Comparison of ENCODE assay signal across 7 mouse cellular contexts in genomic region chr10:59920485-59920809, GRCm38 (mm10). TPM values are rescaled to one million over a fixed set of nuclear protein-coding genes. Genes with fewer than 3 reads are reported as not detected.
DNase-seq lines count a peak whose midpoint lies in the region; ATAC-seq and TF ChIP-seq lines count a peak whose summit lies in the region.

No protein-coding gene starts in this region.

- H3K4me3 ChIP-seq in lung, embryonic 16.5 days (ENCODE audit: low read length): peak overlapping the region; percentile 47
- H3K4me3 ChIP-seq in intestine, postnatal 0 days (ENCODE audit: low read depth, low read length): peak overlapping the region; percentile 22
- peak overlapping the region; percentile 55 for H3K4me3 ChIP-seq in olfactory bulb, adult 2 months (ENCODE audit: insufficient read depth, low read depth, low read length)

- no peak for TF ChIP-seq POLR2A in olfactory bulb, adult 2 months (IDR thresholded peaks at IDR 0.05; ENCODE audit: insufficient read depth, low read depth, low read length)

- H3K27ac ChIP-seq in lung, embryonic 16.5 days (ENCODE audit: low read length): peak overlapping the region; percentile 58
- H3K27ac ChIP-seq in intestine, postnatal 0 days (ENCODE audit: low read depth, low read length): peak overlapping the region; percentile 84
- peak overlapping the region; percentile 76 for H3K27ac ChIP-seq in olfactory bulb, adult 2 months (ENCODE audit: insufficient read depth, low read depth, low read length)

- ATAC-seq in lung, embryonic 16.5 days (ENCODE audit: low read depth): no peak
- peak; percentile 27 for ATAC-seq in erythroblast, adult 5-6 weeks (replicated peaks; ENCODE audit: low FRiP score, poor library complexity, severe bottlenecking)
- no peak for ATAC-seq in intestine, postnatal 0 days

- peaks cover 49% of the 10 kb centered on the region for H3K4me1 ChIP-seq in lung, embryonic 16.5 days (replicated peaks; ENCODE audit: control insufficient read depth, insufficient read depth, low read length)
- peaks cover 14% of the 10 kb centered on the region for H3K4me1 ChIP-seq in intestine, postnatal 0 days (replicated peaks; ENCODE audit: control insufficient read depth, insufficient read depth, low read length)
- peaks cover 29% of the 10 kb centered on the region for H3K4me1 ChIP-seq in olfactory bulb, adult 2 months (ENCODE audit: control insufficient read depth, insufficient read depth, low read length)

- no peak for DNase-seq in lung, postnatal 14 days
- DNase-seq in cerebellum, adult 8-10 months: no peak
- no peak for DNase-seq in left cerebral cortex, postnatal 4 days

- no peaks in the 10 kb centered on the region for H3K9me3 ChIP-seq in lung, embryonic 16.5 days (ENCODE audit: control insufficient read depth, low read length)
- H3K9me3 ChIP-seq in intestine, postnatal 0 days (ENCODE audit: control insufficient read depth): no peaks in the 10 kb centered on the region

- peak overlapping the region; percentile 60 for H3K9ac ChIP-seq in lung, embryonic 16.5 days (ENCODE audit: low read length)
- H3K9ac ChIP-seq in intestine, postnatal 0 days (ENCODE audit: low read depth, low read length): 0 out of 2 replicates have a peak overlapping the region, but pooled peaks have one; percentile 22

- H3K27me3 ChIP-seq in lung, embryonic 16.5 days (ENCODE audit: control insufficient read depth, insufficient read depth, low read depth, low read length): no peaks in the 10 kb centered on the region
- H3K27me3 ChIP-seq in intestine, postnatal 0 days (replicated peaks; ENCODE audit: control insufficient read depth, insufficient read depth, low read length): no peaks in the 10 kb centered on the region

- peak overlapping the region; percentile 80 for H3K4me2 ChIP-seq in lung, embryonic 16.5 days (ENCODE audit: low read depth, low read length)
- peak overlapping the region; percentile 61 for H3K4me2 ChIP-seq in intestine, postnatal 0 days (replicated peaks; ENCODE audit: low read depth)

- no peak for TF ChIP-seq CTCF in intestine, postnatal 0 days (IDR thresholded peaks at IDR 0.05; ENCODE audit: low read depth)
- no peak for TF ChIP-seq CTCF in olfactory bulb, adult 2 months (IDR thresholded peaks at IDR 0.05; ENCODE audit: insufficient read depth, low read depth, low read length)

- H3K36me3 ChIP-seq in lung, embryonic 16.5 days (ENCODE audit: control insufficient read depth, insufficient read depth, low read length): no peaks in the 10 kb centered on the region
- H3K36me3 ChIP-seq in intestine, postnatal 0 days (ENCODE audit: control insufficient read depth, insufficient read depth): no peaks in the 10 kb centered on the region

- intact Hi-C loops in left cerebral cortex, postnatal 4 days (cut with DNase I): no loop called here

- 33% methylated on average over 7 of the region's 7 CpGs for WGBS in lung, embryonic 16.5 days
- WGBS in intestine, postnatal 0 days: 36% methylated on average over 7 of the region's 7 CpGs
- WGBS in olfactory bulb, adult 2 months: 40% methylated on average over 7 of the region's 7 CpGs

RNA-seq across cellular contexts. Expression of gene Ddit4, which starts 31.2 kb away (rescaled TPM):
- 36.3 and 39.3 TPM in 2 replicates for polyA plus RNA-seq in lung, embryonic 16.5 days (2015; fragmentation: Nextera tagmentation; extraction: Ambion mirVana)
- total RNA-seq in erythroblast, adult 5-6 weeks (2015; ENCODE audit: low replicate concordance): 1.7 TPM in 1 of 2 replicates, not detected in the other
- total RNA-seq in erythroblast, adult 5-6 weeks (2017; ENCODE audit: low replicate concordance): 0.17 and 0.84 TPM in 2 replicates
- polyA plus RNA-seq in intestine, postnatal 0 days (2015; fragmentation: Nextera tagmentation; extraction: Ambion mirVana): 11.5 and 17.8 TPM in 2 replicates
- 264 TPM in 1 of 2 replicates, not detected in the other for polyA plus RNA-seq in olfactory bulb, adult 2 months (2012; ENCODE audit: insufficient read depth, insufficient read length, low replicate concordance, missing spikeins)
- 10 to 100 TPM; 50.6 to 52.2 TPM for total RNA-seq in left cerebral cortex, postnatal 4 days (2021)

RNA-seq across cellular contexts. Expression of gene Dnajb12, which starts 41.1 kb away (rescaled TPM):
- polyA plus RNA-seq in lung, embryonic 16.5 days (2015; fragmentation: Nextera tagmentation; extraction: Ambion mirVana): 24.2 and 27.1 TPM in 2 replicates
- total RNA-seq in erythroblast, adult 5-6 weeks (2015; ENCODE audit: low replicate concordance): 13.6 and 28.2 TPM in 2 replicates
- 39.8 and 43.4 TPM in 2 replicates for total RNA-seq in erythroblast, adult 5-6 weeks (2017; ENCODE audit: low replicate concordance)
- polyA plus RNA-seq in intestine, postnatal 0 days (2015; fragmentation: Nextera tagmentation; extraction: Ambion mirVana): 25.6 and 27.4 TPM in 2 replicates
- polyA plus RNA-seq in olfactory bulb, adult 2 months (2012; ENCODE audit: insufficient read depth, insufficient read length, low replicate concordance, missing spikeins): not detected in 2 replicates
- total RNA-seq in left cerebral cortex, postnatal 4 days (2021): 10 to 100 TPM; 32.1 to 37.7 TPM
